Mouse (Mus musculus) stomach, embryonic 16.5 days (tissue): ENCODE measurements around the gene Zfp648. TPM values are rescaled to one million over a fixed set of nuclear protein-coding genes. Genes with fewer than 3 reads are reported as not detected.

Experiments
- ATAC-seq: fragments of 200-750 bp; cut with Nextera tagmentation; 2 replicates; pipeline ENCODE4 v1.8.0; 2017; ENCODE audit warnings: moderate number of reproducible peaks, moderate TSS enrichment; ENCODE audit not compliant: insufficient read depth, low FRiP score
- H3K27ac ChIP-seq: fragments of 300-500 bp; sonication (generic); 2 replicates; pipeline ENCODE4 v1.5.1; 2014; ENCODE audit warnings: low read length
- H3K27me3 ChIP-seq: fragments of 300-500 bp; sonication (generic); 2 replicates; pipeline ENCODE4 v1.6.1; 2014; ENCODE audit warnings: low read length, control low read depth, mixed read lengths; ENCODE audit not compliant: control insufficient read depth, insufficient read depth
- H3K36me3 ChIP-seq: fragments of 300-500 bp; sonication (generic); 2 replicates; pipeline ENCODE4 v1.6.1; 2014; ENCODE audit warnings: low read length; ENCODE audit not compliant: control insufficient read depth, insufficient read depth
- H3K4me1 ChIP-seq: fragments of 300-500 bp; sonication (generic); 2 replicates; pipeline ENCODE4 v1.6.1; 2014; ENCODE audit warnings: low read length, control low read depth, mixed read lengths; ENCODE audit not compliant: control insufficient read depth, insufficient read depth
- H3K4me2 ChIP-seq: fragments of 300-500 bp; sonication (generic); 2 replicates; pipeline ENCODE4 v1.6.1; 2014; ENCODE audit warnings: low read depth, low read length, mixed read lengths
- H3K4me3 ChIP-seq: fragments of 300-500 bp; sonication (generic); replicated peaks from 2 replicates; pipeline ENCODE4 v1.5.1; 2014; ENCODE audit warnings: mild to moderate bottlenecking, low read length
- H3K9ac ChIP-seq: fragments of 300-500 bp; sonication (generic); 2 replicates; pipeline ENCODE4 v1.6.1; 2014; ENCODE audit warnings: low read length
- H3K9me3 ChIP-seq: fragments of 300-500 bp; sonication (generic); replicated peaks from 2 replicates; pipeline ENCODE4 v1.6.1; 2016; ENCODE audit warnings: low read length, control low read depth; ENCODE audit not compliant: control insufficient read depth
- WGBS: fragments of 180-500 bp; shearing (Covaris S2); extraction: QIAGEN DNeasy Blood & Tissue Kit; methylation state at CpG from one replicate; pipeline ENCODE4 v1.1.7; 2014; 5-methylcytosine and 5-hydroxymethylcytosine counted together
- polyA plus RNA-seq: library from polyadenylated mRNA; unstranded; fragments of >200 nt; fragmentation: Nextera tagmentation; extraction: Ambion mirVana; gene quantifications from 2 replicates; pipeline ENCODE4 v1.2.1, GENCODE M21; 2015

The Zfp648 gene
- polyA plus RNA-seq, 1 experiment from 2014 or later = 0.13 TPM

DNA sequence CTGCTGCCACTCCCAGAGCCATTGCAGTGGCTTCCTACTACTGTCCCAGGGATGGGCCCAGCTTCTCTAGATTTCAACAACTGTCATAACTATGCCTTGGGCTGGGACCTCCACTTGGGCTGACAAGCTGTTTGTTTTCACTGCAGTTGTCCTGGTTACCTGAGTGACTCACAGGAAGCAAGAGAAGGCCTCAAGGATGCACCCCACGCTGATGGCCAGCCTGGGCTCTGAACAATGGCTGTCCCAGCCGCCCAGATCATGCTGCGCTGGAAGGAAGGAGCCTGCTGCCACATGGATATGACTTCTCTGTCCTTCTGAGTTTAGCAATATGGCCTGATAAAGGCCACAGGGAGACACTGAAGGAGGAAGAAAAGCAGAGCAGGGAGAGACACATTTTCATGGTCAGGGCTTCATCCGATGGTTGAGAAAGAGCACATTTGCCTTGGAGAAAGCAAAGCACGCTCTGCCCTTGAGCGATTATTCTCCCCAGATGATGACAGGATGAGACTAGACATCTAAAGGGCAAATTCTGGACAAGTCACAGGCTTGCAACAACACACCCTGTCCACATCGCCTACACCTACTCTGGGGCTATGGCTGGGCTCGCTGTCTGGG lies 22.3 kb upstream of the Zfp648 start:
- Histone ChIP-seq H3K27ac (no peak overlapping the region), H3K4me2 (no peak overlapping the region), H3K4me3 (no peak overlapping the region), H3K9me3 (no peaks in the 10 kb centered on the region), H3K36me3 (no peaks in the 10 kb centered on the region), H3K27me3 (no peaks in the 10 kb centered on the region), H3K9ac (no peak overlapping the region), H3K4me1 (no peaks in the 10 kb centered on the region)
- WGBS = 83% methylated on average over 8 of the region's 8 CpGs
- no peak for ATAC-seq

DNA sequence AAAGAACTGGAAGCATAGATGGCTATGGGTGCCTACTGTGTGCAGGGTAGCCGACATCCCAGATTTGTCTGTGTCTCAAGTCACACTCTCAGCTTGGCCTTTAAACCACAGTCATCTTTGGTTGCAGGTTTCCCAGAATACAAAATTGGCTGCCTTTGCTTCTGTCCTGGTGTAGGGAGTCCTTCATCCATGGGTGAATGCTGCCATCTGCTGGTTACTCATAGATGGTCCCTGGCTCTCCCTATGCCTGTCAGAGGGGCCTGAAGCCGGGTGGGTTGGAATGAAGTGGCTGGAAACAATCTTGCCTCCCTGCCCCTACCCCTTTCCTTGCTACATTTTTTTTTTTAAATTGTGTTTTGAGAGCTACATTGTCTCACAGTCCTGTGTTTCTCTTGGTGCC lies 20.0 kb upstream of the Zfp648 start:
- peak; percentile 82; the same call in 1 of the 2 replicates for ATAC-seq
- H3K4me1 ChIP-seq = no peaks in the 10 kb centered on the region
- H3K27me3 ChIP-seq = no peaks in the 10 kb centered on the region
- H3K9me3 ChIP-seq = no peaks in the 10 kb centered on the region
- whole genome bisulfite sequencing = 36% methylated on average over 2 of the region's 2 CpGs
- no peak overlapping the region for H3K4me2 ChIP-seq
- H3K4me3 ChIP-seq = no peak overlapping the region
- no peak overlapping the region for H3K9ac ChIP-seq
- H3K36me3 ChIP-seq = no peaks in the 10 kb centered on the region
- H3K27ac ChIP-seq = no peak overlapping the region

DNA sequence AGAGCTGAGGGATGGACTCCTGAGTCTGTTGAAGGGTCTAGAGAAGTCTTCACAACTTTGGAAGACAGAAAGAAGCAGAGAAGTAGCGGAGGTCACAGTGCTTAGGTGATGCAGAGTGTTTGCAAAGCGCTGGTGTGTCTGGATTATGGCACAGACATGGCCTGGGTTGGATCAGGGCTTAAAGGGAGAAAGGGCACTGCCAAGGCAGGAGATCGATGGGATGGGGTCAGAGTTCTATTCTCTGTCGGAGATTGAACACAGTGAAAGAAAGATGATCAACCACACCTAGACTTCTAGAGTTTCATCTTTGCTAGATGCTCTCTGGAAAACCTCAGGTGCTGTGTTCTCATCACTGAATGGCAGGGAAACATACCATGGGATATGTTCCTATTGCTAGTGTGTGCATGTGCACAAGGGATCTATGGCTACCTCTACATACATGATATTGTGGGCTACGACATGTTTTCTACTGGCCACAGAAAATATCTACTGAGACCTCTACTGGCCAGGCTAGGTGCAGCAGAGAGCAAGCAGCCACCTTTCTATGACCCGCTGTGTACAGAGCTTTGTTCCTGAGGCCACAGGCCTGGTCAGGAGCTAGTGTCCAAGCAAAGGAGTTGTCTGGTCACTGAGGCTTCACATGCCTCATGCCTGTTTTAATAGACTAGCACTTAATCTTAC lies 18.5 kb upstream of the Zfp648 start:
- no peaks in the 10 kb centered on the region for H3K27me3 ChIP-seq
- H3K4me3 ChIP-seq = no peak overlapping the region
- no peaks in the 10 kb centered on the region for H3K9me3 ChIP-seq
- WGBS = 67% methylated on average over 6 of the region's 6 CpGs
- no peak overlapping the region for H3K27ac ChIP-seq
- no peak overlapping the region for H3K9ac ChIP-seq
- 0 out of 2 replicates have a peak, but pooled peaks have one; percentile 35 for ATAC-seq
- no peaks in the 10 kb centered on the region for H3K36me3 ChIP-seq
- no peaks in the 10 kb centered on the region for H3K4me1 ChIP-seq
- H3K4me2 ChIP-seq = no peak overlapping the region

DNA sequence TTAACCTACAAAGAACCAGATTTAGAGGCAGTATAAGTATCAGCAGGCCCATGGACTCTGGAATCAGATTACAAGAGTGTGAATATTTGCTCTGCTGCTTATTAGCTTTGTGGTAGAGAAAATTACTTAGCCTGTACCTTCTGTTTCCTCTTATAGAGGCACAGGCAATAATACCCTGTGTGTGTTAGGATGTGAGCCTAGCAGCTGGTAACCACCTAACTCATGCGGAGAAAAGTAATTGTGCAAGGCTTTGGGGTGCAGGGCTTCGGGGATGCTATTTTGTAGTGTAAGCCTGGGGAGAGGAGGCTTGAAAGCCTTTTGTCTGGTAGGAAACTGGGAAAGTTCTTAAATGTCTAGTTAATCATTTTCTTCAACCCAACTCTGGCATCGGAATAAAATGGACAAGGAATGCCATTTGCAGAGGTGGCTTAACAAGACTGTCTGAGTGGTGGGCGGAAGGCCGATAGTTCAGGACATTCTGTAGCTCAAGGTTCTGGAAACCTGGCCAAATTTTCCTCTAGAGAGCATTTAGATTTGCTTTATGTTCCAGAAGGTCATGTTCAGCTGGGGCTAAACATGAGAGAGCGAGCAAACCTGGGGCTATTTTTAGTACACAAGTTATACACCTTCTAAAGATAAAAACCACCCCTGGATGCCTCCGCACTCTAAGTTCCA lies 17.8 kb upstream of the Zfp648 start:
- 77% methylated on average over 7 of the region's 7 CpGs for WGBS

DNA sequence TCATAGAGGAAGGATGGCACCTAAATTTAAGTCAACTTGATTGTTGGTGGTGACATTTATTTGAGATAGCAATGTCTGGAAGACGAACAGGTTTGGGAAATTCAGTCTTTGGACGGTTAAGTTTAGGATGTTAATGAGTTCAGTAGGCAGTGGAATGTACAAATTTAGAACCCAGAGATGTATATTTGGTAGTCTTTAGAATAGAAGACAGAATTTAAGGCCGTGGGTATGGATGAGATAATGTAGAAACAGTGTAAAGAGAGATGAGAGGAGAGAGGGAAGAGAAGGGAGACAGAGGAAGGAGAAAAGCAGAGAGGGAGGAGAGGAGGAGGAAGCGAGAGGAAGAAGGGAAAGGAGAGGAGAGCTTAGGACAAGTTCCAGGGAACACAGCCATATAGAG lies 12.8 kb upstream of the Zfp648 start:
- ATAC-seq = no peak
- H3K4me3 ChIP-seq = no peak overlapping the region
- H3K27ac ChIP-seq = no peak overlapping the region
- no peaks in the 10 kb centered on the region for H3K9me3 ChIP-seq
- H3K9ac ChIP-seq = no peak overlapping the region
- 80% methylated on average over 4 of the region's 4 CpGs for WGBS
- H3K4me2 ChIP-seq = no peak overlapping the region
- no peaks in the 10 kb centered on the region for H3K27me3 ChIP-seq
- H3K4me1 ChIP-seq = peaks cover 3% of the 10 kb centered on the region; the same call in 1 of the 2 replicates
- no peaks in the 10 kb centered on the region for H3K36me3 ChIP-seq

More for the DNA sequence above, 17.8 kb upstream of the Zfp648 start:
- no peak overlapping the region for H3K27ac ChIP-seq
- H3K4me3 ChIP-seq = no peak overlapping the region
- no peak overlapping the region for H3K9ac ChIP-seq
- ATAC-seq = 0 out of 2 replicates have a peak, but pooled peaks have one; percentile 19
- no peaks in the 10 kb centered on the region for H3K36me3 ChIP-seq
- H3K4me1 ChIP-seq = no peaks in the 10 kb centered on the region
- no peaks in the 10 kb centered on the region for H3K27me3 ChIP-seq
- H3K9me3 ChIP-seq = no peaks in the 10 kb centered on the region
- H3K4me2 ChIP-seq = no peak overlapping the region

DNA sequence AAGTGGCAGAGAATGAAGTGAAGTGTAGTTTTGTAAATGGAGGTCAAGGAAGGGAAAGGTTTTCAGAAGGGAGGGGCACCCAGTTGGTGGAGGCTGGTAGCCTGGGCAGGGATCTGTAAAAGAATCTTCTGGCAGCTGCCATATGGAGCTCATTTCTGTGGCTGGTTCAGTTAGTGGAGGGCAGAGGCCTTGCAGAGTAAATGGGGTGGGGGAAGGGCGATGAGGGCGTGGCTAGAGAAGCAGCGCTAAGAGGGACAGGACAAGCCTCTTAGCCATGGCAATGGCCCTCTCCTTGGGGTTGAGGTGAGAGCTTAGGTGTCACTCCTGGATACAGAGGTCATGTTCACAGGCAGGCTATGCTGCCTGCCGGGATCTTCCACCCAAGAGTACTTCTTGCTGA lies 12.4 kb upstream of the Zfp648 start:
- H3K4me2 ChIP-seq = no peak overlapping the region
- H3K9me3 ChIP-seq = no peaks in the 10 kb centered on the region
- no peak overlapping the region for H3K4me3 ChIP-seq
- no peaks in the 10 kb centered on the region for H3K27me3 ChIP-seq
- H3K36me3 ChIP-seq = no peaks in the 10 kb centered on the region
- 41% methylated on average over 4 of the region's 4 CpGs for WGBS
- H3K27ac ChIP-seq = no peak overlapping the region
- H3K4me1 ChIP-seq = peaks cover 3% of the 10 kb centered on the region; the same call in 1 of the 2 replicates
- H3K9ac ChIP-seq = no peak overlapping the region
- no peak for ATAC-seq

DNA sequence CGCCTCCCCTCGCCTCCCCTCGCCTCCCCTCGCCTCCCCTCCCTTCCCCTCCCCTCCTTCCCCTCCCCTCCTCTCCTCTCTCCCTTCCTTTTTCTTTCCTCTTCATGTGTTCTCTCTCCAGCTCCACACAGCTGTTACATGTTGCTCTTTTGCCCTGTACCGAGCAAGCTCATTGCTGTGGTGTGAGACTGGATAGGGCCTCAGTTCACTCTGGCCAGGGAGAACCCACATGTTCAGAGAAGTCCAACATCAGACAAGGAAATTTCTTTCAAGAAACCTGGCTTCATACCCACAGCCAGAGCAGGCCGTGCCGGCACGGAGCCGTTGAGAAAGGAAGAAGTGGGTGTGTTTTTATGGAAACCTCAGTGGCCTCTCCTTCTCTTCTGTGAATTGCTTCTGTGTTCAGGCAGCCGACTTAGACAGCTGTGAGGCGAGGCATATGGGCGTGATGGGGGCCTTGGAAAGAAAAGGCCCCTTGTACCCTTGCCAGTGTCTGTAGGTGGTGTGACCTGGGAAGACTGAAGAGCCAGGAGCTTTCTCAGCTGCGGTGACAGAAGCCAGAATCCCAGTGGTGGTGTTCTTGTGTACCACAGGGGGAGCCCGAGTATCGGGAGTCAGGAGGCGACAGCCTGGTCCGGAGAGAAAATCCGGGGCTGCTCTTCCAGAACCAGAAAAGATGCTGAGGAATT lies 11.0 kb upstream of the Zfp648 start:
- Histone ChIP-seq H3K4me3 (no peak overlapping the region), H3K9ac (no peak overlapping the region), H3K36me3 (no peaks in the 10 kb centered on the region), H3K27me3 (no peaks in the 10 kb centered on the region), H3K9me3 (no peaks in the 10 kb centered on the region), H3K4me2 (no peak overlapping the region), H3K4me1 (peaks cover 3% of the 10 kb centered on the region; the same call in 1 of the 2 replicates), H3K27ac (no peak overlapping the region)
- 56% methylated on average over 14 of the region's 18 CpGs for WGBS
- no peak for ATAC-seq

DNA sequence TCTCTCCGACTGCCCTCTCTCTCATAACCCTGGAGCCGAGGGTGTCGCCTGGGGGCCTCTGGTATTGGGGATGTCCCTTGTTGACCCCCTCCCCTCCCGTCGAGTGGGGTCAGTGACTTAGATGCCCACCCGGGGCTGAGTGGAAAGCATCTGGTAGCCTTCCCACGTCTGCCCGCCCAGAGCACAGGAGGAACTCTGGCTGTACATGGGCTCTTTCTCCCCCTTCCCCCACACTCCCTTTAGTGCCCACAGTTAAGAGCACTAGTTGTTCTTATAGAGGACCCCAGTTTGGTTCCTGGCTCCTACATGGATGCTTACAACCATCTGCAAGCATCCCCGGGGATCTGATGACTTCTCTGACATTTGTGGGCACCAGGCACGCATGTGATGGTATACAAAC lies 2.1 kb upstream of the Zfp648 start:
- H3K9me3 ChIP-seq = no peaks in the 10 kb centered on the region
- H3K9ac ChIP-seq = no peak overlapping the region
- peaks cover 11% of the 10 kb centered on the region for H3K27me3 ChIP-seq
- WGBS = 89% methylated on average over 10 of the region's 10 CpGs
- H3K4me3 ChIP-seq = no peak overlapping the region
- H3K27ac ChIP-seq = no peak overlapping the region
- no peak overlapping the region for H3K4me2 ChIP-seq
- ATAC-seq = no peak
- H3K36me3 ChIP-seq = no peaks in the 10 kb centered on the region
- peaks cover 5% of the 10 kb centered on the region; the same call in 1 of the 2 replicates for H3K4me1 ChIP-seq

DNA sequence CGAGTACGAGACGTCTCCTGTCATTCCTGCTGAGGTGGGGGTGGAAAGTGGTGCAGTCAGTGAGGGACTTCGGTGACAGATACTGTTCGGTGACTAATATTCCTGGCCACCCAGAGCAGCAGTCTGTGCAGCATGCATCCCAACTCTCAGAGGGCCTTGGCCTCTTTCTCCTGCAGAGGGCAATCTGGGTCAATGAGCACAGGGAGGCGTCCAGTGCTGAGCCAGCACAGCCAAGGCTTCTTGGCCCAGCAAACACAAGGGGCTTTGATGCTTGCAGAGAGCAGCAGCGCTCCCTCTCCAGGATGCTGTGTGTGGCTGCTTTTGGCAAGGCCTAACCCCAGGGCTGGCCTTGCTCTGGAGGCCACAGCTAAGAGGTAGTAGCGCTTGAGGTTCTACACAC lies 1.6 kb downstream of the Zfp648 start:
- ATAC-seq = no peak
- Histone ChIP-seq H3K9ac (no peak overlapping the region), H3K4me3 (no peak overlapping the region), H3K9me3 (no peaks in the 10 kb centered on the region), H3K27me3 (peaks cover 35% of the 10 kb centered on the region), H3K36me3 (no peaks in the 10 kb centered on the region), H3K4me1 (peaks cover 9% of the 10 kb centered on the region), H3K27ac (no peak overlapping the region), H3K4me2 (no peak overlapping the region)
- 72% methylated on average over 8 of the region's 8 CpGs for WGBS
